Mouse (Mus musculus) intestine, embryonic 14.5 days (tissue): ENCODE results near the gene Btbd9. TPM values are rescaled to one million over a fixed set of nuclear protein-coding genes. Genes with fewer than 3 reads are reported as not detected.

ENCODE experiments used
- ATAC-seq: fragments of 200-750 bp; cut with Nextera tagmentation; replicated peaks from 2 replicates; pipeline ENCODE4 v1.8.0; 2017; ENCODE audit warnings: low read depth, moderate number of reproducible peaks, moderate TSS enrichment, moderate library complexity; ENCODE audit not compliant: low FRiP score, low TSS enrichment
- DNase-seq: peaks from one replicate; pipeline ENCODE4 v3.0.0-alpha.2; 2018; ENCODE audit warnings: low spot score
- H3K27ac ChIP-seq: fragments of 300-500 bp; sonication (generic); 2 replicates; pipeline ENCODE4 v1.5.1; 2014; ENCODE audit warnings: low read depth, mild to moderate bottlenecking, control low read depth
- H3K27me3 ChIP-seq: fragments of 300-500 bp; sonication (generic); replicated peaks from 2 replicates; pipeline ENCODE4 v1.6.1; 2014; ENCODE audit warnings: low read length, control low read depth; ENCODE audit not compliant: control insufficient read depth, insufficient read depth
- H3K36me3 ChIP-seq: fragments of 300-500 bp; sonication (generic); 2 replicates; pipeline ENCODE4 v1.6.1; 2014; ENCODE audit warnings: low read length, control low read depth; ENCODE audit not compliant: control insufficient read depth, insufficient read depth
- H3K4me1 ChIP-seq: fragments of 300-500 bp; sonication (generic); replicated peaks from 2 replicates; pipeline ENCODE4 v1.6.1; 2014; ENCODE audit warnings: low read length, control low read depth, mixed read lengths; ENCODE audit not compliant: control insufficient read depth, insufficient read depth
- H3K4me2 ChIP-seq: fragments of 300-500 bp; sonication (generic); 2 replicates; pipeline ENCODE4 v1.6.1; 2014; ENCODE audit warnings: low read length
- H3K4me3 ChIP-seq: fragments of 300-500 bp; sonication (generic); 2 replicates; pipeline ENCODE4 v1.5.1; 2014; ENCODE audit warnings: low read depth, low read length, control low read depth, mixed read lengths
- H3K9ac ChIP-seq: fragments of 300-500 bp; sonication (generic); 2 replicates; pipeline ENCODE4 v1.6.1; 2014; ENCODE audit warnings: mild to moderate bottlenecking, low read length
- H3K9me3 ChIP-seq: fragments of 300-500 bp; sonication (generic); 2 replicates; pipeline ENCODE4 v1.6.1; 2016; ENCODE audit warnings: low read length, control low read depth; ENCODE audit not compliant: control insufficient read depth
- WGBS: fragments of 180-500 bp; shearing (Covaris S2); extraction: QIAGEN DNeasy Blood & Tissue Kit; methylation state at CpG from one replicate; pipeline ENCODE4 v1.1.7; 2014; 5-methylcytosine and 5-hydroxymethylcytosine counted together
- polyA plus RNA-seq: library from polyadenylated mRNA; unstranded; fragments of >200 nt; fragmentation: Nextera tagmentation; extraction: Ambion mirVana; gene quantifications from 2 replicates; pipeline ENCODE4 v1.2.1, GENCODE M21; 2014

Gene Btbd9
- polyA plus RNA-seq, 1 experiment from 2014 or later = 53.7 TPM

DNA sequence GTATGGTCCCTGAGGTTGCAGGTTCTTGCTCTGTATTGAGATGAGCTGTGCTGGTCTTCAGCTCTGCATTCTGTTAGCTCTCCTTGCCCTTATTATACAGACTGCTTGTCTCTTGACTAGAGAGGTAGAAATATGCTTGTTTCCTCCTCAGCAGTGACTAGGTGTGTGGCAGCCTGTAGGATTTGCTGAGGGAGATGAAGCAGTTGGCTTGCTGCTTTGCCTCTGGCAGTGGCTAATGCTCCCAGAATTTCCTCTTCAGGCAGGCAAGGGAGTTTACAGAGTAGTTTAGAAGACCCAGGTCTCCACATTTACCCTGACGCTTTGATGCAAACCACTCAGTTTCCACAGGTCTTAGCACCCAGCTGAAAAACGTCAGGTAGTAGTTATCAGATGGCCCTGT is 382.7 kb downstream of the Btbd9 start:
- no peaks in the 10 kb centered on the region for H3K9me3 ChIP-seq
- peaks cover 16% of the 10 kb centered on the region for H3K36me3 ChIP-seq
- DNase-seq (no peak), ATAC-seq (no peak)
- no peak overlapping the region for H3K4me3 ChIP-seq
- no peak overlapping the region for H3K4me2 ChIP-seq
- H3K27me3 ChIP-seq = no peaks in the 10 kb centered on the region
- no peak overlapping the region for H3K27ac ChIP-seq
- peaks cover 13% of the 10 kb centered on the region for H3K4me1 ChIP-seq
- 58% methylated on average over 2 of the region's 2 CpGs for WGBS
- H3K9ac ChIP-seq = no peak overlapping the region

- DNase-seq = no peak
- no peak overlapping the region for H3K4me3 ChIP-seq
- peaks cover 15% of the 10 kb centered on the region for H3K4me1 ChIP-seq
- H3K9me3 ChIP-seq = no peaks in the 10 kb centered on the region
- peaks cover 16% of the 10 kb centered on the region for H3K36me3 ChIP-seq
- H3K9ac ChIP-seq = no peak overlapping the region
- no peak for ATAC-seq
- 82% methylated on average over 26 of the region's 26 CpGs for WGBS
- H3K27ac ChIP-seq = no peak overlapping the region
- no peaks in the 10 kb centered on the region for H3K27me3 ChIP-seq
- no peak overlapping the region for H3K4me2 ChIP-seq
These were observed 383.8 kb downstream of the Btbd9 start for GRCm38 (mm10) chr17:30192416-30193005.

DNA sequence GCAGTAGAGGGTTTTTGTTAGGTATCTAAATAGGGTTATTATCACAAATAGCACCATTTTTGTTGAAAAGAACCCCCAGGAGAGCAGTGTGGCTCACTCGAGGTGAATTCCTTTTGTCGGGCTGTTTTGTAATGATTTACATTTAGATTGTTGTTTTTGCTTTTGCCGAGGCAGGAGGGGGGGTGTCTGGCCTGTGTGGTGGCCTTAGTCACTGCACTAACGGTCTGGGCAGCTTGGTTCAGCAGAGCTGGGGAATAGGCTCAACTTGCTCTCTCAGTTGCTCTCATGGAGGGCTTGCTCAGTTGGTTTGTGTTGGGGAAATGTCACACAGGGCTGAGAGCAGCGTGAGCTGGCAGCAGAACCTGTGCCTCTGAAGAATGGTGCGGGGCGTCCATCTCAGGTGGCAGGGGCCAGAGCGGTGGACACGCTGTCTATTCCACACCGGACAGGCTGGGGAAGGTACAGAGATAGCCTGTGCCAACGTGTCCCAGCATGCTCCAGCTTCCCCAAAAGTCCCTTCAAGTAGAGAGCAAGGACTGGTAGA is 385.1 kb downstream of the Btbd9 start:
- H3K27ac ChIP-seq = no peak overlapping the region
- H3K4me2 ChIP-seq = no peak overlapping the region
- 0 out of 2 replicates have a peak, but pooled peaks cover 8% of the 10 kb centered on the region for H3K4me1 ChIP-seq
- ATAC-seq (no peak), DNase-seq (no peak)
- WGBS = 72% methylated on average over 11 of the region's 11 CpGs
- H3K36me3 ChIP-seq = peaks cover 16% of the 10 kb centered on the region
- H3K9me3 ChIP-seq = no peaks in the 10 kb centered on the region
- no peaks in the 10 kb centered on the region for H3K27me3 ChIP-seq
- no peak overlapping the region for H3K4me3 ChIP-seq
- no peak overlapping the region for H3K9ac ChIP-seq

DNA sequence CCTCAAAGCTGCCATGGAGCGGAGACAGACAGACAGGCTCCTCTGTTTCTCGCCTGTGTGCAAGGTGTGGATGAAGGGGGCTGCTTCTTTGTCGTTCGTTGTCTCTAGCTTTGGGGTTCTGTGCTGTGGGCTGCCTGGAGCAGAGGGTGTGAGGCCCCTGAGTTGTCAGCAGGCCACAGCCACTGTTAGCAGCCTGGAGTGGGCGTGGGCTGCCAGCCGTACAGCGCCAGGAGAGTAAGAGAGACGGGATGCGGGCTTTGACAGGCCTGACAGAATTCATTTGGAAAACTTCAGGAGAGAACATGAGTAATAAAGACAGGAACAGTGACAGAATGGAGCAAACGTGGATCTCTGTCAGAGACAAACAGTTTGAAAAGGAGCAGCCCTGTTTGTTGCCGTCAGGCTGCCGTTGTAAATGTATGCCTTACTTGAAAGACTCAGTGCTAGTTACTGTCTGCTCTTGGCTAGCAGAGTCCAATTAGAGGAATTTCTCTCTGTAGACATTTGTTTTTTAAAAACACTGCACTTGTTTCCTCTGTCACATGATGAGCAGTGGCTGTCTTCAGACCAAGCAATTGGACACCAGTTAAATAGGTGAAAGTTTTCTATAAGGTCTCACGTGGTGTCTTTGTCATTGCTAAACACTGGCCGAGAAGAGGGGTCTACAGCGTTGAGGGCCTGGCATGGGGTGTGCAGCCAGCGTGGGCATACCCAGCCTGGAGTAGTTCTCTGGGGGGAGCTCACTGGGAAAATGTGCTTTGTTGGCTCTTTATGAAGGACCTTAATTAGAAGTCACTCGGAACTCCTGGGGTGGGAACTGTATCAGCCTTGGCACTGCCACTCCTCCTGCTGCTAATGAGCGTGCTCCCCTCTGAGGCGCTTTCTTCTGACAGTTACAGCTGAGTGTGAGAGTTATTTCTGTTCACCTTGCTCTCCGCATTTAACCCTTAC is 388.0 kb downstream of the Btbd9 start:
- WGBS = 33% methylated on average over 20 of the region's 20 CpGs
- ATAC-seq (no peak), DNase-seq (no peak)
- Histone ChIP-seq H3K36me3 (peaks cover 9% of the 10 kb centered on the region; the same call in 1 of the 2 replicates), H3K9ac (no peak overlapping the region), H3K4me2 (no peak overlapping the region), H3K4me3 (no peak overlapping the region), H3K27ac (no peak overlapping the region), H3K9me3 (no peaks in the 10 kb centered on the region), H3K4me1 (0 out of 2 replicates have a peak, but pooled peaks cover 8% of the 10 kb centered on the region), H3K27me3 (no peaks in the 10 kb centered on the region)

DNA sequence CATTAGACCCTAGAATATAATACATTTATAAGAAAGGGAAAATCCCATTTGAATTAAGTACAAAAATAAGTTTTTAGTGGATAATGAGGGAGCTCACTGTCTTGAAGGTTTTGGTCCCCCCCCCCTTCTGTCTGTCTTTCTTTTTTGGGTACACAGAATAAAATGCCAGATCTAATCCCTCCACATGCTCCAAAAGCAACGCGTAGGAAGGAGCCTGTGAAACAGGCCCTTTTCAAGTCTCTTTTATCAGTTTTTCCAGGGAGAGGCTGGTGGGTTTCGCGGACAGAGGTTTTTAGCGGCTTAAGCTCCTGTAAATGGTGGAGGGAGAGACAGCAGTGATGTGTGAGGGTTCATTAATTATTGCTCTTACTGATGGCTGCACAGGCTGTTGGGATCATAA is 388.7 kb downstream of the Btbd9 start:
- DNase-seq = no peak

DNA sequence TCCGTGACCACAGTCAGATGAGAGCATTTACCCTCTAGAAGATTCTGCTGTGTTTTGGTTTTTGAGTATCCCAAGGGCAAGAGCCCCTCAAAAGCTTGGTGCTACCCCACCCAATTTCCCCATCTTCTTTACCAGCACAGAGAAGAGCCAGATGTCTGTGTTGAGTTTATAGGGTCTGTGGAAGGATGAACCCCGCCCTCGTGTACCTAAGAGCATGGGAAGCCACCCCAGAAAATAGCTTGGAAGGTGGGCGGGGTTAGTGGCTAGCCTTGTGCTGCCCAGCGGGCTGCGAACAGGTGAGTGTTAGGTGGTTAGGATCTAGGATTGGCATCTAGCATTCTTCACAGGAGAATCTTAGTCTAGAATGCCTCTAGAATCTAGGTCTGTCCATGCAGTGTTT is 389.1 kb downstream of the Btbd9 start:
- Histone ChIP-seq H3K4me2 (no peak overlapping the region), H3K9me3 (no peaks in the 10 kb centered on the region), H3K4me3 (no peak overlapping the region), H3K4me1 (0 out of 2 replicates have a peak, but pooled peaks cover 8% of the 10 kb centered on the region), H3K27ac (no peak overlapping the region), H3K36me3 (no peaks in the 10 kb centered on the region), H3K27me3 (no peaks in the 10 kb centered on the region), H3K9ac (no peak overlapping the region)
- DNase-seq (no peak), ATAC-seq (no peak)
- WGBS = 81% methylated on average over 6 of the region's 6 CpGs

More for the DNA sequence above, 388.7 kb downstream of the Btbd9 start:
- Histone ChIP-seq H3K4me2 (no peak overlapping the region), H3K9me3 (no peaks in the 10 kb centered on the region), H3K4me3 (no peak overlapping the region), H3K36me3 (peaks cover 2% of the 10 kb centered on the region; the same call in 1 of the 2 replicates), H3K27ac (no peak overlapping the region), H3K4me1 (0 out of 2 replicates have a peak, but pooled peaks cover 8% of the 10 kb centered on the region), H3K9ac (no peak overlapping the region), H3K27me3 (no peaks in the 10 kb centered on the region)
- no peak for ATAC-seq
- 37% methylated on average over 5 of the region's 5 CpGs for WGBS

GRCm38 (mm10) chr17:30183561-30183960 is 392.7 kb downstream of the Btbd9 start:
- H3K4me3 ChIP-seq = no peak overlapping the region

GRCm38 (mm10) chr17:30182063-30182462 is 394.2 kb downstream of the Btbd9 start:
- WGBS = 74% methylated on average over 2 of the region's 2 CpGs
- H3K27me3 ChIP-seq = no peaks in the 10 kb centered on the region
- H3K4me3 ChIP-seq = no peak overlapping the region
- ATAC-seq = no peak
- no peak overlapping the region for H3K9ac ChIP-seq
- H3K4me1 ChIP-seq = no peaks in the 10 kb centered on the region
- no peak overlapping the region for H3K27ac ChIP-seq
- H3K36me3 ChIP-seq = peaks cover 8% of the 10 kb centered on the region; the same call in 1 of the 2 replicates
- no peak overlapping the region for H3K4me2 ChIP-seq
- no peak for DNase-seq
- no peaks in the 10 kb centered on the region for H3K9me3 ChIP-seq

More at GRCm38 (mm10) chr17:30183561-30183960, 392.7 kb downstream of the Btbd9 start:
- ATAC-seq = no peak
- WGBS = 94% methylated on average over 6 of the region's 6 CpGs
- no peaks in the 10 kb centered on the region for H3K9me3 ChIP-seq
- no peak overlapping the region for H3K4me2 ChIP-seq
- 0 out of 2 replicates have a peak, but pooled peaks cover 6% of the 10 kb centered on the region for H3K4me1 ChIP-seq
- no peaks in the 10 kb centered on the region for H3K36me3 ChIP-seq
- no peaks in the 10 kb centered on the region for H3K27me3 ChIP-seq
- DNase-seq = no peak
- no peak overlapping the region for H3K27ac ChIP-seq
- H3K9ac ChIP-seq = no peak overlapping the region
